ENCODE assay signal across 12 mouse cellular contexts in the genomic region with DNA sequence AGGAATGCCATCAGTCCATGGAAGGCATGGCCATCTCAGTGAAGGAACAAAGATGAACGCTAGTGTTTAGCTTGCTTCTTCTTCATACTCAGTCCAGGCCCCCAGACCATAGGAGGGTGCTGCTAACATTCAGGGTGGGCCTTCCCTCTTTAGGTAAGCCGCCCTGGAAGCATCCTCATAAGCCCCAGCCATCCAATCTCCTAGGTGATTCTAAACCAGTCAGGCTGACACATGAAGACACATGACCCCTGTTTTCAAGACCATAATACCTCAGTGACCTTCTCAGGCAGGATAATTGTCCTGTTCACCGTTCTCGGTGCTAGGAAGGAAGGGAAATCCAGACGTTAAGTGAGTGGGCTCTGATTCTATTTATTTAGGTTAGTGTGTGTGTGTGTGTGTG.
A peak's percentile ranks its signal among the peaks of the same experiment; 100 is the strongest.
DNase-seq lines count a peak whose midpoint lies in the region; ATAC-seq and TF ChIP-seq lines count a peak whose summit lies in the region.
"Had no signal": no experiment of that assay in that cellular context is flagged by ENCODE, and none has a peak within 500 bp of the region (broad histone marks: within the 10 kb centered on the region; RNA-seq: fewer than 3 reads in every experiment).

No protein-coding gene starts in this region.

- no peak for TF ChIP-seq CTCF in ES-Bruce4 (IDR thresholded peaks at IDR 0.05; ENCODE audit: low read depth, low read length)

- ATAC-seq in kidney, embryonic 15.5 days (replicated peaks; ENCODE audit: low FRiP score): no peak
- no peak for ATAC-seq in megakaryocyte-erythroid progenitor cell, adult 5-6 weeks (replicated peaks; ENCODE audit: low FRiP score, low TSS enrichment, poor library complexity, severe bottlenecking)
- ATAC-seq: midbrain, embryonic 16.5 days had no signal

- WGBS in kidney, embryonic 15.5 days: 63% methylated on average over 5 of the region's 5 CpGs
- 51% methylated on average over 5 of the region's 5 CpGs for WGBS in limb, embryonic 10.5 days

- no peak overlapping the region for H3K4me3 ChIP-seq in kidney, embryonic 15.5 days (replicated peaks)
- H3K4me3 ChIP-seq in ES-Bruce4 (ENCODE audit: low read depth, low read length): no peak overlapping the region
- H3K4me3 ChIP-seq in brown adipose tissue, adult 24 weeks (ENCODE audit: insufficient read depth, low read depth, low read length): no peak overlapping the region
- H3K4me3 ChIP-seq in limb, embryonic 10.5 days: no peak overlapping the region; the same call in 1 of the 2 replicates

- no peak for TF ChIP-seq EP300 in ES-Bruce4 (IDR thresholded peaks at IDR 0.05; ENCODE audit: insufficient read depth, low read depth, low read length)

- no peak for DNase-seq in kidney, postnatal 25 days
- no peak for DNase-seq in limb, embryonic 10.5 days (ENCODE audit: low spot score)
- DNase-seq in cerebellum, adult 11 months: no peak
- DNase-seq in left cerebral cortex, adult 8-10 months (ENCODE audit: low spot score in 2 of 2): no peak
- DNase-seq: cerebellum, adult 11-12 months; right cerebral cortex, postnatal 25 days had no signal

- H3K4me1 ChIP-seq in kidney, embryonic 15.5 days: peaks cover 45% of the 10 kb centered on the region
- H3K4me1 ChIP-seq in ES-Bruce4 (ENCODE audit: control insufficient read depth, insufficient read depth, low read length): peaks cover 8% of the 10 kb centered on the region
- peaks cover 20% of the 10 kb centered on the region for H3K4me1 ChIP-seq in brown adipose tissue, adult 24 weeks (ENCODE audit: control insufficient read depth, insufficient read depth, insufficient read length, low read length)
- H3K4me1 ChIP-seq in limb, embryonic 10.5 days: peaks cover 56% of the 10 kb centered on the region

- no peak for TF ChIP-seq POLR2A in ES-Bruce4 (IDR thresholded peaks at IDR 0.05; ENCODE audit: insufficient read depth, low read length)

- H3K27ac ChIP-seq in kidney, embryonic 15.5 days: peak overlapping the region; percentile 96
- no peak overlapping the region for H3K27ac ChIP-seq in ES-Bruce4 (ENCODE audit: insufficient read depth, low read length)
- H3K27ac ChIP-seq in brown adipose tissue, adult 24 weeks (replicated peaks; ENCODE audit: low read depth, low read length): peak overlapping the region; percentile 78
- peak overlapping the region; percentile 92 for H3K27ac ChIP-seq in limb, embryonic 10.5 days

- H3K9me3 ChIP-seq in kidney, embryonic 15.5 days (replicated peaks): no peaks in the 10 kb centered on the region
- no peaks in the 10 kb centered on the region for H3K9me3 ChIP-seq in ES-Bruce4 (replicated peaks; ENCODE audit: control insufficient read depth, insufficient read depth, low read length, poor library complexity, severe bottlenecking)
- H3K9me3 ChIP-seq in limb, embryonic 10.5 days (replicated peaks): no peaks in the 10 kb centered on the region
- H3K9me3 ChIP-seq: hindbrain, embryonic 12.5 days had no signal

- H3K9ac ChIP-seq in kidney, embryonic 15.5 days: no peak overlapping the region
- H3K9ac ChIP-seq in ES-Bruce4 (ENCODE audit: low read depth, poor library complexity, severe bottlenecking): peak overlapping the region; percentile 94; the same call in 1 of the 2 replicates

- H3K36me3 ChIP-seq in kidney, embryonic 15.5 days: no peaks in the 10 kb centered on the region
- no peaks in the 10 kb centered on the region for H3K36me3 ChIP-seq in ES-Bruce4 (ENCODE audit: control insufficient read depth, insufficient read depth, low read length, poor library complexity, severe bottlenecking)
- H3K36me3 ChIP-seq in limb, embryonic 10.5 days: no peaks in the 10 kb centered on the region
- H3K36me3 ChIP-seq: hindbrain, embryonic 12.5 days had no signal

- no peak overlapping the region for H3K4me2 ChIP-seq in kidney, embryonic 15.5 days

- peaks cover 17% of the 10 kb centered on the region for H3K27me3 ChIP-seq in kidney, embryonic 15.5 days
- no peaks in the 10 kb centered on the region for H3K27me3 ChIP-seq in ES-Bruce4 (ENCODE audit: control insufficient read depth, insufficient read depth, low read length, poor library complexity, severe bottlenecking)
- 0 out of 2 replicates have a peak, but pooled peaks cover 8% of the 10 kb centered on the region for H3K27me3 ChIP-seq in limb, embryonic 10.5 days (ENCODE audit: low read depth, poor library complexity, severe bottlenecking)
